Mouse (Mus musculus) lung, embryonic 16.5 days (tissue): ENCODE measurements around the gene Gpr171. TPM values are rescaled to one million over a fixed set of nuclear protein-coding genes. Genes with fewer than 3 reads are reported as not detected.

Experiments used
- ATAC-seq: fragments of 200-750 bp; cut with Nextera tagmentation; 2 replicates; pipeline ENCODE4 v1.8.0; 2017; ENCODE audit warnings: low read depth, mild to moderate bottlenecking, moderate library complexity
- H3K27ac ChIP-seq: fragments of 300-500 bp; sonication (generic); 2 replicates; pipeline ENCODE4 v1.5.1; 2014; ENCODE audit warnings: mild to moderate bottlenecking, control low read depth, low read length
- H3K27me3 ChIP-seq: fragments of 300-500 bp; sonication (generic); 2 replicates; pipeline ENCODE4 v1.6.1; 2014; ENCODE audit warnings: low read depth, low read length, mixed read lengths; ENCODE audit not compliant: control insufficient read depth, insufficient read depth
- H3K36me3 ChIP-seq: fragments of 300-500 bp; sonication (generic); 2 replicates; pipeline ENCODE4 v1.6.1; 2014; ENCODE audit warnings: low read length; ENCODE audit not compliant: control insufficient read depth, insufficient read depth
- H3K4me1 ChIP-seq: fragments of 300-500 bp; sonication (generic); replicated peaks from 2 replicates; pipeline ENCODE4 v1.6.1; 2014; ENCODE audit warnings: low read length, mixed read lengths; ENCODE audit not compliant: control insufficient read depth, insufficient read depth
- H3K4me2 ChIP-seq: fragments of 300-500 bp; sonication (generic); 2 replicates; pipeline ENCODE4 v1.6.1; 2014; ENCODE audit warnings: low read depth, low read length, control low read depth
- H3K4me3 ChIP-seq: fragments of 300-500 bp; sonication (generic); 2 replicates; pipeline ENCODE4 v1.5.1; 2014; ENCODE audit warnings: mild to moderate bottlenecking, low read length, control low read depth
- H3K9ac ChIP-seq: fragments of 300-500 bp; sonication (generic); 2 replicates; pipeline ENCODE4 v1.6.1; 2014; ENCODE audit warnings: low read length, control low read depth
- H3K9me3 ChIP-seq: fragments of 300-500 bp; sonication (generic); 2 replicates; pipeline ENCODE4 v1.6.1; 2016; ENCODE audit warnings: low read length; ENCODE audit not compliant: control insufficient read depth
- WGBS: fragments of 180-500 bp; shearing (Covaris S2); extraction: QIAGEN DNeasy Blood & Tissue Kit; methylation state at CpG from one replicate; pipeline ENCODE4 v1.1.7; 2014; 5-methylcytosine and 5-hydroxymethylcytosine counted together
- polyA plus RNA-seq: library from polyadenylated mRNA; unstranded; fragments of >200 nt; fragmentation: Nextera tagmentation; extraction: Ambion mirVana; gene quantifications from 2 replicates; pipeline ENCODE4 v1.2.1, GENCODE M21; 2015

The Gpr171 gene
- polyA plus RNA-seq, 1 experiment from 2014 or later, result 1.4 TPM

DNA sequence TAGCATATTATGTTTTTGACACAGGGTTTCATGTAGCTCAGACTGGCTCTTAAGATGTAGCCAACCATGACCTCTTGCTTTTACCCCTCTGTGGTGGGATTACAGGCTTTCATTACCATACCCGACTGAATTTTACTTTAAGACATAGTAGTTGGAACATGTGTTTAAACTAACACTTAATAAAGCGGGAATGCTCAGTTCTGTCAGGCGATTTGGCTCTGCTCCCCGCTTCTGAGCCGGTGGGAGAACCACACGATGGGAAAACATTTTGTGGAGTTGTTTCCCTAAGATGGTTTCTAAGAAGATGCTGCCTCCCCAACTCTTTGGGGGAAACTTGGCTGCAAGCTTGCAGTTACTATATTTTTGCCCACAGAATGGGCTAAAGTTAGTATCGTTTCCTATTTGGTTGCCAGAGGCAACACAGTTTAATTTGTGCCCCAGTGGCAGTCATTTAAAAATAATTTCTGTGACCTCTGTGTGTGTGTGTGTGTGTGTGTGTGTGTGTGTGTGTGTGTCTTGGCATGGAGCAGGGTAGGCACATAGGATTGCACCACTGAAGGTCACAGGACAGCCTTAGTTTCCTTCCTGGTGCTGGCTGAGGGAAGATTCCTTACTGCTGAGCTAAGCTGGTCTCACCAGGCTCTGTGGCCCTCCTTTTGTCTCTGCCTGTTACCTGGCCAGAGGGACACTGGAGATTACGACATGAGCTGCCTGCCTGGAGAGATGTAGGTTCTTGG, 34.9 kb downstream of the Gpr171 start:
- Histone ChIP-seq H3K4me2 (no peak overlapping the region), H3K36me3 (no peaks in the 10 kb centered on the region), H3K27me3 (no peaks in the 10 kb centered on the region), H3K9me3 (no peaks in the 10 kb centered on the region), H3K4me1 (no peaks in the 10 kb centered on the region), H3K27ac (no peak overlapping the region), H3K4me3 (no peak overlapping the region), H3K9ac (no peak overlapping the region)
- WGBS, result 47% methylated on average over 8 of the region's 8 CpGs
- ATAC-seq, result no peak

DNA sequence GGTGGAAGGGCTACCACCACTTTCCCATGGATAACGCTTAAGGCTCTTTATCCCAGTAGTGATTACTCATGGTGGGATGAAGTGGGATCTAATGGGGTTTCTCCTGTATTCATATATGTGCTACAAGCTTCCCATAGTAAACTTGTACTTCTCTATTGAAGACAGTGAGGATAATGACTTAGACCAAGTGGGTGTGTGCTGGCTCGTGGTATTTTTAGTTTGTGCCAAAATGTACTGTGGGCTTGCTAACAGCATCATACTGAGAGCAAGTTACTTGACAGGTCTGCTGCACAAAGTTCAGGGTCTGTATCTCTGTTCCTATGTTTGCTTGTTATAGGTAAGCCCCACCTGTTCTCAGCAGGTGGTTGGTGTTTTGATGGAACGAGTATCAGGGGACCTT, 35.7 kb downstream of the Gpr171 start:
- no peaks in the 10 kb centered on the region for H3K27me3 ChIP-seq

DNA sequence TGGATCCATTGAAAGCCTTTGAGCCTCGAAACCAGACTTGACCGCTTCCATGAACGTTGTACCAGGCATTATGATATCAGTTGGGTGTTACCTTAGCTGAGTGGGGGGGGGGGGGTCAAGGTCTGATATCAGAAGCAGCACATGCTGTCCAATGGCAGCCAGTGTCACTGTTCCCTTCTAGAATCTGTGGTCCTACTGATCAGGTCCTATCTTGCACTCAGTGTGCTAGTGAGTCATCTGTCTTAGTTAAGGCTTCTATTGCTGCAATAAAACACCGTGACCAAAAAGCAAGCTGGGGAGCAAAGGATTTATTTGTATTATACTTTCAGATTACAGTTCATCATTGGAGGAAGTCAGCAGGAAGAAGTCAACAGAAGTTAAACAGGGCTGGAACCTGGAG, 38.2 kb downstream of the Gpr171 start:
- no peak overlapping the region for H3K4me3 ChIP-seq
- no peaks in the 10 kb centered on the region for H3K4me1 ChIP-seq
- H3K9me3 ChIP-seq, result no peaks in the 10 kb centered on the region
- ATAC-seq, result no peak
- H3K9ac ChIP-seq, result no peak overlapping the region
- H3K36me3 ChIP-seq, result no peaks in the 10 kb centered on the region
- 81% methylated on average over 4 of the region's 4 CpGs for WGBS
- H3K27me3 ChIP-seq, result no peaks in the 10 kb centered on the region
- no peak overlapping the region for H3K4me2 ChIP-seq
- H3K27ac ChIP-seq, result no peak overlapping the region

More for the DNA sequence above, 35.7 kb downstream of the Gpr171 start:
- Histone ChIP-seq H3K9ac (no peak overlapping the region), H3K27ac (no peak overlapping the region), H3K9me3 (no peaks in the 10 kb centered on the region), H3K4me2 (no peak overlapping the region), H3K4me1 (no peaks in the 10 kb centered on the region), H3K36me3 (no peaks in the 10 kb centered on the region), H3K4me3 (no peak overlapping the region)
- ATAC-seq, result no peak
- WGBS, result 82% methylated on average over 3 of the region's 3 CpGs

DNA sequence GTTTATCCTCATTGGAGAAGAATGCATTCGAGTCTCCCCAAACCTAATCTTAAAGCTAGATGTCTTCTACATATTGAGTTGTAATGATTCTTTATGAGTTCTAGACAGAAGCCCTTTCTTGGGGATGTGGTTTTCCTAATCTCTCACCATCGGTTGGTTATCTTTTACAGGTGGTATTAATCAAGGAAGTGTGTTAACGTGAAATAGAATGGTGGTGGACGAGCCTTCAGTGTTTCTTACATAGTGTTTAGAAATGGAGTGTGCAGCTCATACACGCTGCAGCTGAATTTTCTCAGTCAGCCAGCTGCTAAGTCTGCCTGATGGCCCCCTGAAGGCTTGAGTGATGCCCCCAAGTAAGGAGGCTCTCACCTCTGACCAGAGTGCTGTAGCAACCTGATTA, 39.5 kb downstream of the Gpr171 start:
- Histone ChIP-seq H3K27me3 (no peaks in the 10 kb centered on the region), H3K36me3 (no peaks in the 10 kb centered on the region), H3K9me3 (no peaks in the 10 kb centered on the region), H3K4me2 (no peak overlapping the region), H3K4me3 (no peak overlapping the region), H3K4me1 (no peaks in the 10 kb centered on the region), H3K27ac (no peak overlapping the region), H3K9ac (no peak overlapping the region)
- no peak for ATAC-seq
- 49% methylated on average over 5 of the region's 5 CpGs for WGBS

DNA sequence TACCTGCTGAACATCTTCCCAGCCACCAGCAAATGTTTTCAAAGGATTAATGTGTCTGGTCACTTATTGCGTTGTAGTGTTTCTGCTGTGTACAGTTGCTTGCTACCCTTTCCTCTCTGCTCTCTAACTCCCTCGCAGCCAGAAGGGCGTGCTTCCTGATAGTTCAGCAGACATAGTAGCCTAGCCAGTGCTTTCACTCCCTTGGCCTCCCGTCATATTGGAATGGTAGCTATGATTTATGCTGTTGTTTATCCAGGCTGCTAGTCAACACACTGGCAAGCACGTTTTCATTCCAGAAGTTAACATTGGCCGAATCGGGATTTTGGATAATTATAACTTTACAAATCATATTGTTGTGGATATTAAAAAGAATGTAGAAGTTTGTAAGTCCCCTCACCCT, 41.5 kb downstream of the Gpr171 start:
- Histone ChIP-seq H3K9me3 (no peaks in the 10 kb centered on the region), H3K27ac (no peak overlapping the region), H3K4me2 (no peak overlapping the region), H3K36me3 (no peaks in the 10 kb centered on the region), H3K4me3 (no peak overlapping the region), H3K9ac (no peak overlapping the region), H3K4me1 (no peaks in the 10 kb centered on the region), H3K27me3 (no peaks in the 10 kb centered on the region)
- ATAC-seq, result no peak
- 72% methylated on average over 7 of the region's 7 CpGs for WGBS

DNA sequence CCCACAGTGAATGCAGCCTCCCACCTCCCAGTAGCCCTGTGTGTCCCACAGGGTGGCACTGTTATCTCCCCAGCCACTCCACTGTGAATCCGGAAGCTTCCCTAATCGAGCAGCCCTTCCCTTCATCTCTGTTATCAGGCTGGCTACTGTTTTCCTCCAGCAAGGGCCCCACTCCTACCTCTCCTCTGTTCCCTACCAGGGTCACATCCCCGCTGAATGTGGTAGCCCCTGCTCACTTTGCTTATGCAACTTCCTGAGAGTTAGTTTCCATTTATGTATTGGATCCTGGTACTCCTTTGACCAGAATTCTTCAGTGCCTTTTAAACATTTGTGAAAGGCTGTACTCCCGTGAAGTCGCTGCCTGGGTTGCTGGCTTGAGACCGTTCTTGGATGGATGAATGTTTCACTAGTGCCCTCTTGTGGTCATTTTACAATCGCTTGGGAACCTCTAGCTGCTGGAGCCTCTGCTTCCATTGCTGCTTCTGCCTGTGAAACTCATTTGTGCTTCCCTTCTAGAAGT, 42.5 kb downstream of the Gpr171 start:
- no peaks in the 10 kb centered on the region for H3K9me3 ChIP-seq
- no peaks in the 10 kb centered on the region for H3K27me3 ChIP-seq
- H3K4me1 ChIP-seq, result no peaks in the 10 kb centered on the region
- H3K27ac ChIP-seq, result no peak overlapping the region
- peak overlapping the region; percentile 33; the same call in 1 of the 2 replicates for H3K4me2 ChIP-seq
- H3K36me3 ChIP-seq, result no peaks in the 10 kb centered on the region
- 2% methylated on average over 7 of the region's 7 CpGs for WGBS
- no peak overlapping the region for H3K4me3 ChIP-seq
- ATAC-seq, result peak; percentile 81
- 0 out of 2 replicates have a peak overlapping the region, but pooled peaks have one; percentile 5 for H3K9ac ChIP-seq

DNA sequence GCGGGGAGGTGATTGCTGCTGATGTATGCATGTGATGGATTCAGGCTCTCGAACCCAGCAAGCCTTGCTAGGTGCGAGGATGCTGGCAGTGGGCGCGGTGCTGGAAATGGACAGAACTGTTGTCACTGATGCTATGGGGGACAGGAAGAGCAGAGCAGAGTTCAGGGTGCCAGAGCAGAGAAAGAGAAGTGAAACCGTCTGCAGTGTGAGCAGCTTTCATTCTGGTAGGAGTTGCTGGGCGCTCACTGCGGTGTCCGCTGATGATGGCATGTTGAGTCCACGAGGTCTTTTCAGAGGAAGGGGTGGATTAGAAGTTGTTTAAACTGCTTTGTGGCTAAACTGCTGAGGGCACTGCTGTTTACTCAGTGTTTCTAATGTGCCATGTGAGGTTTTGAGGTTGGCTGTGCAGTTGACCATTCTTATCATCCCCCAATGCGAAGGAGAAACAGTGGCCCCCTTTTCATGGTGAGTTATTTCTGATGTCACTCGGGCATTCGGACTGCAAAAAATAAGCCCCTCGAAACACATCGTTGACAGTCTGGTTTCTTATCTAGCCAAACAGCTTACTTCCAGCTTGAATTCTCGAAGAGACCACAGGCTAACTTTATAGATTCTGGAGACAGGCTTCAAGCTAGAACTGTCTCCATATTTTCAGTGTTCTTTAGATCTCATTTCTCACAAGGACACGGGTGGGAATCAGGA, 46.6 kb downstream of the Gpr171 start:
- no peak overlapping the region for H3K27ac ChIP-seq
- no peaks in the 10 kb centered on the region for H3K27me3 ChIP-seq
- 63% methylated on average over 17 of the region's 17 CpGs for WGBS
- no peaks in the 10 kb centered on the region for H3K36me3 ChIP-seq
- no peak overlapping the region for H3K4me2 ChIP-seq
- H3K4me3 ChIP-seq, result no peak overlapping the region
- no peak for ATAC-seq
- H3K9me3 ChIP-seq, result no peaks in the 10 kb centered on the region
- no peak overlapping the region for H3K9ac ChIP-seq
- H3K4me1 ChIP-seq, result no peaks in the 10 kb centered on the region

Other genes starting within 250 kb of the Gpr171 start
- 0.08 and 0.52 TPM in 2 replicates for gene Clrn1, start 216.5 kb downstream of the Gpr171 start, polyA plus RNA-seq
- gene Med12l, start 96.0 kb downstream of the Gpr171 start, polyA plus RNA-seq, result 1.4 TPM in 2 replicates
- 29.7 and 31.3 TPM in 2 replicates for gene P2ry14, start 51.8 kb upstream of the Gpr171 start, polyA plus RNA-seq
- gene Gpr87, start 93.3 kb upstream of the Gpr171 start, polyA plus RNA-seq, result 0.20 TPM in 1 of 2 replicates, not detected in the other
- gene P2ry13, start 109.1 kb upstream of the Gpr171 start, polyA plus RNA-seq, result 1.5 and 1.7 TPM in 2 replicates
- gene P2ry12, start 161.1 kb upstream of the Gpr171 start, polyA plus RNA-seq, result 2.1 and 2.8 TPM in 2 replicates
- 6.5 and 9.6 TPM in 2 replicates for gene Igsf10, start 242.6 kb upstream of the Gpr171 start, polyA plus RNA-seq